Comparison of ENCODE assay signal across 15 mouse cellular contexts in the genomic region with DNA sequence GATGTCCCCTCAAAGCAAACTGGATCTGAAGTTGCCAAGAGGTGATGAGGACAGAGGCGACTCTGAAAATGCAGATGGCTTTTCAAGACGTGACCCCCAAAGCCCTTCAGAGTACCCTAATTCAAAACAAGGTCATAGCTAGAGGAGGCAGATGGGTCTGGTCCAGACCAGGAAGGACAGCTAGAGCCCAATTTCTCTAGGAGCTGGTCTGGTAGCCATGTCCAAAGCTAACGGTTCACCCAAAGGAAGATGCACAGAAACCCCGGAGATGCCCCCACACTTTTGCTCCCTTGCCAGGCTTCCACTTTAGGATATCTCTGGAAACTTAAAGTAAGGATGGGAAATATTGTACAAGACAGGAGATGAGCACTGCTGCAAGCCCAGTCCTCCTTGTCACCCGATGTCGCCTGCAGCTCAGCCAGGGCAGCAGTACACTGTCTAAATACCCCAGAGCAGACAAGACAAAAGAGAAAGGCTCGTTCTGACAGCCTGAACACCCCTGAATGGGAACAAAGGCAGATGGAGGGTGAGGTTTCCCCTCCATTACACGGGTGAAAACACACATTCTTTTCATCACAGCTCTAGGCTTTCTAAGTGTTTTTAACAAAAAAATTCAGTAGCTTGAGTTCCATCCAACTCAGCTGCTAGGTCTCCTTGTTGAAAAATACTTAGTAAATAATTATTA. TPM values are rescaled to one million over a fixed set of nuclear protein-coding genes. Genes with fewer than 3 reads are reported as not detected.
DNase-seq lines count a peak whose midpoint lies in the region; ATAC-seq lines count a peak whose summit lies in the region.
"Had no signal": no experiment of that assay in that cellular context is flagged by ENCODE, and none has a peak within 500 bp of the region (broad histone marks: within the 10 kb centered on the region; RNA-seq: fewer than 3 reads in every experiment).

No protein-coding gene starts in this region.

- H3K27me3 ChIP-seq in heart, embryonic 11.5 days (ENCODE audit: control insufficient read depth, insufficient read depth, low read length) = no peaks in the 10 kb centered on the region
- H3K27me3 ChIP-seq in midbrain, embryonic 12.5 days = peaks cover 21% of the 10 kb centered on the region; the same call in 1 of the 2 replicates
- H3K27me3 ChIP-seq in midbrain, embryonic 14.5 days (ENCODE audit: control insufficient read depth, insufficient read depth, low read length) = no peaks in the 10 kb centered on the region
- peaks cover 25% of the 10 kb centered on the region for H3K27me3 ChIP-seq in forebrain, embryonic 12.5 days
- H3K27me3 ChIP-seq in neural tube, embryonic 13.5 days = no peaks in the 10 kb centered on the region
- H3K27me3 ChIP-seq in liver, embryonic 11.5 days (replicated peaks; ENCODE audit: control insufficient read depth, insufficient read depth, low read length) = 0 out of 2 replicates have a peak, but pooled peaks cover 2% of the 10 kb centered on the region
- H3K27me3 ChIP-seq: hindbrain, embryonic 15.5 days had no signal

- DNase-seq in heart, adult 8-10 months (ENCODE audit: low spot score) = no peak
- no peak for DNase-seq in midbrain, embryonic 14.5 days
- no peak for DNase-seq in liver, embryonic 11.5 days (ENCODE audit: low spot score)
- no peak for DNase-seq in ovary, postnatal 10 days (ENCODE audit: low spot score)
- DNase-seq: cerebellum, adult 8-10 months; gastrocnemius, postnatal 14 days; kidney, adult 2 months; kidney, postnatal 36 days had no signal

- no peaks in the 10 kb centered on the region for H3K9me3 ChIP-seq in heart, embryonic 11.5 days (replicated peaks; ENCODE audit: control insufficient read depth, low read length)
- no peaks in the 10 kb centered on the region for H3K9me3 ChIP-seq in midbrain, embryonic 12.5 days
- H3K9me3 ChIP-seq in midbrain, embryonic 14.5 days (ENCODE audit: control insufficient read depth, low read length) = no peaks in the 10 kb centered on the region
- no peaks in the 10 kb centered on the region for H3K9me3 ChIP-seq in forebrain, embryonic 12.5 days
- H3K9me3 ChIP-seq in neural tube, embryonic 13.5 days = no peaks in the 10 kb centered on the region
- no peaks in the 10 kb centered on the region for H3K9me3 ChIP-seq in liver, embryonic 11.5 days (ENCODE audit: control insufficient read depth, low read length)
- H3K9me3 ChIP-seq: embryonic facial prominence, embryonic 12.5 days; hindbrain, embryonic 15.5 days; liver, embryonic 15.5 days had no signal

- 51% methylated on average over 8 of the region's 8 CpGs for WGBS in heart, embryonic 11.5 days (ENCODE audit: insufficient replicate concordance)
- 18% methylated on average over 8 of the region's 8 CpGs for WGBS in midbrain, embryonic 12.5 days
- 13% methylated on average over 8 of the region's 8 CpGs for WGBS in midbrain, embryonic 14.5 days
- 22% methylated on average over 8 of the region's 8 CpGs for WGBS in forebrain, embryonic 12.5 days
- 26% methylated on average over 8 of the region's 8 CpGs for WGBS in neural tube, embryonic 13.5 days
- WGBS in liver, embryonic 11.5 days = 74% methylated on average over 8 of the region's 8 CpGs

- H3K4me3 ChIP-seq in heart, embryonic 11.5 days (ENCODE audit: low read depth, low read length) = no peak overlapping the region
- no peak overlapping the region for H3K4me3 ChIP-seq in midbrain, embryonic 12.5 days
- no peak overlapping the region for H3K4me3 ChIP-seq in midbrain, embryonic 14.5 days (replicated peaks; ENCODE audit: low read depth, low read length)
- H3K4me3 ChIP-seq in forebrain, embryonic 12.5 days (replicated peaks) = no peak overlapping the region
- H3K4me3 ChIP-seq in neural tube, embryonic 13.5 days = no peak overlapping the region
- H3K4me3 ChIP-seq in liver, embryonic 11.5 days (ENCODE audit: low read depth, low read length) = no peak overlapping the region
- H3K4me3 ChIP-seq: embryonic facial prominence, embryonic 12.5 days; hindbrain, embryonic 15.5 days; liver, embryonic 15.5 days had no signal

- no peak overlapping the region for H3K9ac ChIP-seq in heart, embryonic 11.5 days (ENCODE audit: low read depth, low read length)
- H3K9ac ChIP-seq in midbrain, embryonic 12.5 days (replicated peaks) = no peak overlapping the region
- no peak overlapping the region for H3K9ac ChIP-seq in midbrain, embryonic 14.5 days (replicated peaks; ENCODE audit: low read length)
- H3K9ac ChIP-seq in forebrain, embryonic 12.5 days = no peak overlapping the region
- H3K9ac ChIP-seq in neural tube, embryonic 13.5 days = no peak overlapping the region
- no peak overlapping the region for H3K9ac ChIP-seq in liver, embryonic 11.5 days (ENCODE audit: low read depth, low read length)
- H3K9ac ChIP-seq: embryonic facial prominence, embryonic 12.5 days; hindbrain, embryonic 15.5 days; liver, embryonic 15.5 days had no signal

- H3K36me3 ChIP-seq in heart, embryonic 11.5 days (ENCODE audit: control insufficient read depth, insufficient read depth, low read length) = no peaks in the 10 kb centered on the region
- no peaks in the 10 kb centered on the region for H3K36me3 ChIP-seq in midbrain, embryonic 12.5 days
- H3K36me3 ChIP-seq in midbrain, embryonic 14.5 days (ENCODE audit: control insufficient read depth, insufficient read depth, low read length) = no peaks in the 10 kb centered on the region
- no peaks in the 10 kb centered on the region for H3K36me3 ChIP-seq in forebrain, embryonic 12.5 days (replicated peaks)
- H3K36me3 ChIP-seq in neural tube, embryonic 13.5 days = no peaks in the 10 kb centered on the region
- no peaks in the 10 kb centered on the region for H3K36me3 ChIP-seq in liver, embryonic 11.5 days (ENCODE audit: control insufficient read depth, insufficient read depth, low read length)
- H3K36me3 ChIP-seq: embryonic facial prominence, embryonic 12.5 days; hindbrain, embryonic 15.5 days; liver, embryonic 15.5 days had no signal

- peaks cover 40% of the 10 kb centered on the region for H3K4me1 ChIP-seq in heart, embryonic 11.5 days (ENCODE audit: control insufficient read depth, insufficient read depth, low read length)
- H3K4me1 ChIP-seq in midbrain, embryonic 12.5 days = peaks cover 25% of the 10 kb centered on the region
- peaks cover 20% of the 10 kb centered on the region for H3K4me1 ChIP-seq in midbrain, embryonic 14.5 days (ENCODE audit: control insufficient read depth, insufficient read depth, low read length)
- peaks cover 24% of the 10 kb centered on the region for H3K4me1 ChIP-seq in forebrain, embryonic 12.5 days
- peaks cover 22% of the 10 kb centered on the region for H3K4me1 ChIP-seq in neural tube, embryonic 13.5 days (replicated peaks)
- H3K4me1 ChIP-seq in liver, embryonic 11.5 days (replicated peaks; ENCODE audit: control insufficient read depth, insufficient read depth, low read length) = peaks cover 26% of the 10 kb centered on the region
- H3K4me1 ChIP-seq: embryonic facial prominence, embryonic 12.5 days had no signal

- no peak overlapping the region for H3K4me2 ChIP-seq in heart, embryonic 11.5 days
- H3K4me2 ChIP-seq in midbrain, embryonic 12.5 days (replicated peaks) = peak overlapping the region; percentile 27; the same call in 1 of the 2 replicates
- H3K4me2 ChIP-seq in midbrain, embryonic 14.5 days (ENCODE audit: low read length) = no peak overlapping the region
- peak overlapping the region; percentile 17; the same call in 1 of the 2 replicates for H3K4me2 ChIP-seq in forebrain, embryonic 12.5 days
- no peak overlapping the region for H3K4me2 ChIP-seq in neural tube, embryonic 13.5 days
- no peak overlapping the region for H3K4me2 ChIP-seq in liver, embryonic 11.5 days
- H3K4me2 ChIP-seq: embryonic facial prominence, embryonic 12.5 days; hindbrain, embryonic 15.5 days; liver, embryonic 15.5 days had no signal

- no peak for ATAC-seq in heart, embryonic 11.5 days (replicated peaks; ENCODE audit: insufficient number of reproducible peaks, low FRiP score, low TSS enrichment)
- ATAC-seq in midbrain, embryonic 12.5 days (ENCODE audit: low FRiP score, low read depth) = peak; percentile 68
- ATAC-seq in midbrain, embryonic 14.5 days (ENCODE audit: low FRiP score, low TSS enrichment) = no peak
- peak; percentile 68; the same call in 1 of the 2 replicates for ATAC-seq in forebrain, embryonic 12.5 days (ENCODE audit: low FRiP score)
- peak; percentile 53; the same call in 1 of the 2 replicates for ATAC-seq in neural tube, embryonic 13.5 days (ENCODE audit: low read depth)
- no peak for ATAC-seq in liver, embryonic 11.5 days (replicated peaks; ENCODE audit: low FRiP score)

- H3K27ac ChIP-seq in heart, embryonic 11.5 days (ENCODE audit: low read depth, low read length) = peak overlapping the region; percentile 71
- peak overlapping the region; percentile 46; the same call in 1 of the 2 replicates for H3K27ac ChIP-seq in midbrain, embryonic 12.5 days (replicated peaks)
- no peak overlapping the region for H3K27ac ChIP-seq in midbrain, embryonic 14.5 days (replicated peaks; ENCODE audit: low read depth, low read length)
- H3K27ac ChIP-seq in forebrain, embryonic 12.5 days = no peak overlapping the region
- no peak overlapping the region for H3K27ac ChIP-seq in neural tube, embryonic 13.5 days (replicated peaks)
- H3K27ac ChIP-seq in liver, embryonic 11.5 days (ENCODE audit: low read depth, low read length) = no peak overlapping the region
- H3K27ac ChIP-seq: embryonic facial prominence, embryonic 12.5 days; hindbrain, embryonic 15.5 days; liver, embryonic 15.5 days had no signal

RNA-seq across cellular contexts. Expression of gene Scube2, which starts 15.6 kb away (rescaled TPM):
- 8.1 and 9.8 TPM in 2 replicates for polyA plus RNA-seq in heart, embryonic 11.5 days (2014; fragmentation: Nextera tagmentation; extraction: Ambion mirVana)
- total RNA-seq in heart, adult 8-10 months (2022) = 10 to 100 TPM; 24.5 to 32.4 (median 28.6) TPM
- 1.7 and 4.7 TPM in 2 replicates for polyA plus RNA-seq in midbrain, embryonic 12.5 days (2016; fragmentation: Nextera tagmentation; extraction: Ambion mirVana)
- polyA plus RNA-seq in midbrain, embryonic 14.5 days (2014; fragmentation: Nextera tagmentation; extraction: Ambion mirVana) = 2.3 and 2.8 TPM in 2 replicates
- 1.5 and 1.8 TPM in 2 replicates for polyA plus RNA-seq in forebrain, embryonic 12.5 days (2016; fragmentation: Nextera tagmentation; extraction: Ambion mirVana)
- polyA plus RNA-seq in neural tube, embryonic 13.5 days (2015; fragmentation: Nextera tagmentation; extraction: Ambion mirVana) = 4.4 and 4.6 TPM in 2 replicates
- 0.38 and 0.44 TPM in 2 replicates for polyA plus RNA-seq in liver, embryonic 11.5 days (2014; fragmentation: Nextera tagmentation; extraction: Ambion mirVana)

Comparison
In these comparisons a context has a peak if more than half of its experiments do, and no peak if none do; other contexts are left out.
1. ATAC-seq: peak in midbrain, embryonic 12.5 days (single experiment), forebrain, embryonic 12.5 days (single experiment) and neural tube, embryonic 13.5 days (single experiment); none in heart, embryonic 11.5 days (single experiment), midbrain, embryonic 14.5 days (single experiment) and liver, embryonic 11.5 days (single experiment).
2. H3K27ac ChIP-seq: peak in heart, embryonic 11.5 days (single experiment) and midbrain, embryonic 12.5 days (single experiment); none in midbrain, embryonic 14.5 days (single experiment), forebrain, embryonic 12.5 days (single experiment), neural tube, embryonic 13.5 days (single experiment) and liver, embryonic 11.5 days (single experiment).
3. H3K4me2 ChIP-seq: peak in midbrain, embryonic 12.5 days (single experiment) and forebrain, embryonic 12.5 days (single experiment); none in heart, embryonic 11.5 days (single experiment), midbrain, embryonic 14.5 days (single experiment), neural tube, embryonic 13.5 days (single experiment) and liver, embryonic 11.5 days (single experiment).